Mouse (Mus musculus): Measurements from ENCODE around the gene Gm12258. TPM values are rescaled to one million over a fixed set of nuclear protein-coding genes. Genes with fewer than 3 reads are reported as not detected.
"Not testable (repeated sequence)": the region's sequence is repeated elsewhere in the genome, so short reads cannot be mapped to it uniquely, and the experiment has no call there.

The Gm12258 gene
- polyA plus RNA-seq (2012; rRNA removed), result 17.4 and 18.9 TPM in 2 replicates

GRCm38 (mm10) chr11:58846919-58847461, at the start of gene Gm12258:
Gene Gm12258 (plus strand): TSS chr11:58847158.
- peak; percentile 90 for DNase-seq
- Histone ChIP-seq H3K36me3 (ENCODE audit: control insufficient read depth, insufficient read depth, low read length) (peaks cover 17% of the 10 kb centered on the region), H3K27ac (ENCODE audit: control insufficient read depth, insufficient read depth, low read length) (peak within 1 kb of the TSS; percentile 93), H3K27me3 (ENCODE audit: control insufficient read depth, insufficient read depth, low read length) (no peaks in the 10 kb centered on the region), H3K4me1 (replicated peaks; ENCODE audit: control insufficient read depth, insufficient read depth, low read length) (peaks cover 15% of the 10 kb centered on the region), H3K4me3 (ENCODE audit: control insufficient read depth, insufficient read depth, low read length) (peak within 1 kb of the TSS; percentile 85)
- TF ChIP-seq POLR2A (IDR thresholded peaks at IDR 0.05; ENCODE audit: control insufficient read depth, extremely low read depth, insufficient read depth, low read length, poor library complexity) (peak; percentile 82), CTCF (IDR thresholded peaks at IDR 0.05; ENCODE audit: borderline replicate concordance, control insufficient read depth, extremely low read depth, insufficient read depth, low read length, poor library complexity) (no peak)
- 1% methylated on average over 24 of the region's 24 CpGs for WGBS

- no peak overlapping the region for H3K4me3 ChIP-seq (ENCODE audit: control insufficient read depth, insufficient read depth, low read length)
- no peak overlapping the region for H3K27ac ChIP-seq (ENCODE audit: control insufficient read depth, insufficient read depth, low read length)
- peaks cover 12% of the 10 kb centered on the region for H3K4me1 ChIP-seq (replicated peaks; ENCODE audit: control insufficient read depth, insufficient read depth, low read length)
- whole genome bisulfite sequencing, result 66% methylated on average over 5 of the region's 5 CpGs
- H3K27me3 ChIP-seq (ENCODE audit: control insufficient read depth, insufficient read depth, low read length), result no peaks in the 10 kb centered on the region
- no peaks in the 10 kb centered on the region for H3K36me3 ChIP-seq (ENCODE audit: control insufficient read depth, insufficient read depth, low read length)
- no peak for DNase-seq
- TF ChIP-seq POLR2A (IDR thresholded peaks at IDR 0.05; ENCODE audit: control insufficient read depth, extremely low read depth, insufficient read depth, low read length, poor library complexity), result no peak
- TF ChIP-seq CTCF (IDR thresholded peaks at IDR 0.05; ENCODE audit: borderline replicate concordance, control insufficient read depth, extremely low read depth, insufficient read depth, low read length, poor library complexity), result no peak
Observed at GRCm38 (mm10) chr11:58799747-58800146, 47.2 kb upstream of the Gm12258 start.

DNA sequence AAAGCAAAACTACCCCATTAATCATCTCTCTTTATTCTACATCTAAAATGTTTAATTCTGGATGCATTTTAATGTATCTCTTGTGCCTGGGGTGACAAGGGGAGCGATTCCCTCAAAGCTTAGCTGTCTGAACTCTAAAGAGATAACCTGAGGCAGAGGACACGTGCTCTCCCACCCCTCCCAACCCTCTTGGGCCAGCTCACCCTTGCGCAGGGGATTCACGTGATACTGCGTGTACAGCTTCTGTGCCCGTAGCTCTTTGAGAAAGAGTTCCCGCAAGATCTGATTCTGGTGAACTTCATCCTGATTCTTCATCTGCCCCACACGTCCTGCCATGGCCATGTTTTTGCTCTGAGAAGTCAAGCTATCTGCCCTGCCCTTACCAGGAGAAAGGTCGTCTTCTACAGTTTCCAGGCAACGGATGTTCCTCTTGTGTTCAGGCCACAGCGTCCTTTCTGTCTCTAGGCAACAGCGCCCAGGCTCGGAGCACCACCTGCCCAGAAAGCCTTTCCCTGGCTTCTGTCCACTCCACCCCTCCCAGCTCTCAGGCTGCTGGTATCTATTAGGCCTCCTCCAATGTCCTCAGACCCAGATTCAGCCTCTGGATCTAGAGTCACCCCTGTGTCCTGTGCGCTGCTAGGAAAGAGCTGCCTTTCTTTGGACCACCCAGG, 45.3 kb upstream of the Gm12258 start, which contains the start of gene Fam183b:
TSS of gene Fam183b (minus strand) at position 403 of the 671 bp plus-strand sequence.
- H3K4me3 ChIP-seq (ENCODE audit: control insufficient read depth, insufficient read depth, low read length), result peak within 1 kb of the TSS; percentile 40
- TF ChIP-seq CTCF (IDR thresholded peaks at IDR 0.05; ENCODE audit: borderline replicate concordance, control insufficient read depth, extremely low read depth, insufficient read depth, low read length, poor library complexity) (no peak), POLR2A (IDR thresholded peaks at IDR 0.05; ENCODE audit: control insufficient read depth, extremely low read depth, insufficient read depth, low read length, poor library complexity) (no peak)

DNA sequence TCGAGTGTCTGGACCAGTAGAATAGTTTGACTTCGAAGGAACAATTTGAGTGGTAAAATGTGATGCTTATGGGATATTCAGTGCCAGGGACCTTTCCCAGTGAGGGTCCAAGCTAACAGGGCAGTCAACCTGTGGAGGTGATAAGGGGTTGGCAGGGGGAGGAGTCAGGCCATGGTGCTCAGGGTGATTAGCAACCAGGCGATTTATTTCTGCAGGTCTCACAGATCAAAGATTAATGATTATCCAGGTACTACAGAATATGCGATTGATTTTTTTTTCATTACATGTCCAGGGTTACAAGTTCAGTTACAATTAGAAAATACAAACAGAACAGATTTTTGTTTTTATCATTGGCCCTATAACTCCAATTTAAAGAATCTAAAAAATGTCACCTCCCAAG, 43.1 kb upstream of the Gm12258 start:
- H3K4me3 ChIP-seq (ENCODE audit: control insufficient read depth, insufficient read depth, low read length), result no peak overlapping the region
- H3K27ac ChIP-seq (ENCODE audit: control insufficient read depth, insufficient read depth, low read length), result no peak overlapping the region
- 89% methylated on average over 4 of the region's 4 CpGs for WGBS
- no peaks in the 10 kb centered on the region for H3K27me3 ChIP-seq (ENCODE audit: control insufficient read depth, insufficient read depth, low read length)
- H3K36me3 ChIP-seq (ENCODE audit: control insufficient read depth, insufficient read depth, low read length), result no peaks in the 10 kb centered on the region
- DNase-seq, result no peak
- no peak for TF ChIP-seq CTCF (IDR thresholded peaks at IDR 0.05; ENCODE audit: borderline replicate concordance, control insufficient read depth, extremely low read depth, insufficient read depth, low read length, poor library complexity)
- no peak for TF ChIP-seq POLR2A (IDR thresholded peaks at IDR 0.05; ENCODE audit: control insufficient read depth, extremely low read depth, insufficient read depth, low read length, poor library complexity)
- H3K4me1 ChIP-seq (replicated peaks; ENCODE audit: control insufficient read depth, insufficient read depth, low read length), result peaks cover 12% of the 10 kb centered on the region

More for the DNA sequence above, 45.3 kb upstream of the Gm12258 start, which contains the start of gene Fam183b:
- Histone ChIP-seq H3K27me3 (ENCODE audit: control insufficient read depth, insufficient read depth, low read length) (no peaks in the 10 kb centered on the region), H3K27ac (ENCODE audit: control insufficient read depth, insufficient read depth, low read length) (no peak within 1 kb of the TSS), H3K36me3 (ENCODE audit: control insufficient read depth, insufficient read depth, low read length) (no peaks in the 10 kb centered on the region), H3K4me1 (replicated peaks; ENCODE audit: control insufficient read depth, insufficient read depth, low read length) (peaks cover 12% of the 10 kb centered on the region)
- 44% methylated on average over 14 of the region's 14 CpGs for WGBS
- no peak for DNase-seq

DNA sequence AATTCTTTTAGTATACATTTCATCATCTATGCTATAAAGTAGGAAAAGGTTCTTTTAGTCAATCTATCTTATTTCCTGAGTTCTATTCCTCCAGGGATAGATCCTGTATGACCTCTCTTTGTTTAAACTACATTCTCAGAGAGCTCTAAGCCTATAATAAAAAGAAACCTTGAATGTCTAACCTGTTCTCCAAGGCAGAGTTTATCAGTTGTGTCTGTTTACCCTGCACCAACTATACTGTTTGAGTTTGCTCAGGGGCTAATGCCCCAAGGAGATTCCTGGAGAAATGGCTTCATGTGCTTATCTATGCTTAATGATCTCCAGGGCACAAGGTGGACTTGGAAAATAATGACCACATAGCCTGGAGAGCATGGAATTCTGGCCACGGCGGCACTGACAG, 42.6 kb upstream of the Gm12258 start:
- 93% methylated on average over 2 of the region's 2 CpGs for WGBS

DNA sequence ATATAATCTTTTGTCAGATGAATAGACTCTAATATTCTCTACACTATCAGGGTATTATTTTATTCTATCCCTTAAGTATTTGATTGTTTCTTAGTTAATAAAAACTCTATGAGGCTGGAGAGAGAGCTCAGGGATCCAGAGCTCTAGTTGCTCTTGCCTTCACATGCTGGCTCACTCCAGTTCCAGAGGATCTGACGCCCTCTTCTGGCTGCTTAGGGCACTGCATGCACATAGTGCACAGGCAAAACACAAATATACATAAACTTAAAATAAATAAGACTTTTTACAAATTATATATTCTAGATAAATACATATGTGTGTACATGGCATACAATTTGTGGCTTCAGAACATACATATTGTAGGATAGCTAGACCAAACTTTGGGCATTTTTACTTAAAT, 35.0 kb upstream of the Gm12258 start:
- Histone ChIP-seq H3K27me3 (ENCODE audit: control insufficient read depth, insufficient read depth, low read length) (no peaks in the 10 kb centered on the region), H3K4me1 (replicated peaks; ENCODE audit: control insufficient read depth, insufficient read depth, low read length) (peaks cover 11% of the 10 kb centered on the region), H3K4me3 (ENCODE audit: control insufficient read depth, insufficient read depth, low read length) (no peak overlapping the region), H3K27ac (ENCODE audit: control insufficient read depth, insufficient read depth, low read length) (no peak overlapping the region), H3K36me3 (ENCODE audit: control insufficient read depth, insufficient read depth, low read length) (no peaks in the 10 kb centered on the region)
- 13% methylated on average over 1 of the region's 1 CpGs for WGBS
- DNase-seq, result no peak
- TF ChIP-seq POLR2A (IDR thresholded peaks at IDR 0.05; ENCODE audit: control insufficient read depth, extremely low read depth, insufficient read depth, low read length, poor library complexity) (no peak), CTCF (IDR thresholded peaks at IDR 0.05; ENCODE audit: borderline replicate concordance, control insufficient read depth, extremely low read depth, insufficient read depth, low read length, poor library complexity) (peak; percentile 28; the same call in 1 of the 2 replicates)

More for the DNA sequence above, 42.6 kb upstream of the Gm12258 start:
- no peaks in the 10 kb centered on the region for H3K36me3 ChIP-seq (ENCODE audit: control insufficient read depth, insufficient read depth, low read length)
- H3K27ac ChIP-seq (ENCODE audit: control insufficient read depth, insufficient read depth, low read length), result no peak overlapping the region
- H3K4me1 ChIP-seq (replicated peaks; ENCODE audit: control insufficient read depth, insufficient read depth, low read length), result peaks cover 12% of the 10 kb centered on the region
- no peak overlapping the region for H3K4me3 ChIP-seq (ENCODE audit: control insufficient read depth, insufficient read depth, low read length)
- DNase-seq, result no peak
- TF ChIP-seq POLR2A (IDR thresholded peaks at IDR 0.05; ENCODE audit: control insufficient read depth, extremely low read depth, insufficient read depth, low read length, poor library complexity), result no peak
- no peak for TF ChIP-seq CTCF (IDR thresholded peaks at IDR 0.05; ENCODE audit: borderline replicate concordance, control insufficient read depth, extremely low read depth, insufficient read depth, low read length, poor library complexity)
- H3K27me3 ChIP-seq (ENCODE audit: control insufficient read depth, insufficient read depth, low read length), result no peaks in the 10 kb centered on the region

DNA sequence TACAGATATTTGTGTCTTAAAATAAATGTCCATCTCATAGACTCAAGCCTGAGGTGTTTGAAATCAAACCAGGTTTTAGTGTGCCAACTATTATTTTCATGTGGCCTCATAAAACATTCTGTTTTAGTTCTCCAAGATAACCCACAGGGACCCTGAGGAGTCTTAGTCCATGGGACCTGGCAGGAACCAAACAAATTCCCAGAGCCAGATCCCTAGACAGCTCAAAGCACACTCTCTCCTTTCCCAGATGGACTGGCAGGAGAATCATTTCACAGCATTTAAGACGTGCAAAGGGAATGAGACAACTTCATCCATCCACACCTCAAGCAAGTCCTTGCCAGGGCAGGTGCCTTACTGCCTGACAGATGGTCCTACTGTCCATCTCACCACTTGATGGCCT, 32.3 kb upstream of the Gm12258 start, which contains the start of gene Olfr313:
TSS of gene Olfr313 (plus strand) at position 301 of the 400 bp plus-strand sequence.
- not testable (repeated sequence) for H3K27me3 ChIP-seq (ENCODE audit: control insufficient read depth, insufficient read depth, low read length); H3K4me3 ChIP-seq (ENCODE audit: control insufficient read depth, insufficient read depth, low read length); H3K36me3 ChIP-seq (ENCODE audit: control insufficient read depth, insufficient read depth, low read length); H3K27ac ChIP-seq (ENCODE audit: control insufficient read depth, insufficient read depth, low read length); DNase-seq
- H3K4me1 ChIP-seq (replicated peaks; ENCODE audit: control insufficient read depth, insufficient read depth, low read length), result peaks cover 25% of the 10 kb centered on the region
- 78% methylated on average over 1 of the region's 1 CpGs for WGBS

Measured in thymus, adult 2 months (tissue).